Mouse (Mus musculus) T-helper 1 cell (primary cell): ENCODE measurements around the gene Ect2l.

Source experiments
- in situ Hi-C: fragments of 300-600 bp; cut with MboI, MseI; formaldehyde crosslinking; loops from one replicate; pipeline ENCODE4 v1.15.1; 2025; ENCODE audit warnings: high pct_unique_total_duplicates

The Ect2l gene

DNA sequence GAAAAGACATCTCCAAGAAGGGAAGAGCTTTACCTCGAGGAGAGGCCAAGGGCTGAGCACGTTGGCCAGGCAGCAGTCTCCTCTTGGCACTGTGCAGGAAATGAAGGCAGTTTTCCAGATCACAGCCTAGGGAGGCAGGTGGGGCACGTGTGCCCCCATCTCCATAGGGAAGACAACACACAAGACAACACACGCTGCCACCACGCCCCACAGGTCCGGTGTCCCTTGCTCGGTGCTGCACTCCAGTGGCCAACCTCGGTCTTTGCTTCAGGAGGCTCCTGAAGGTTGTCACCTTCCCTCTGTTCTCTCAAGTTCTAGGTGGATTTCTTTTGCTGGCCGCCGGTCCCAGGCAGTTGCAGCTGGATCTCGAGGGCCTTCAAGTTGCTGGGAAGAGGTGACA is at the start of gene Ect2l:
Gene Ect2l (minus strand): TSS at position 165 of the 400 bp plus-strand sequence.
- in situ Hi-C loops, result loop anchor here (10.0 kb wide), 1 partner anchor 466 kb away; no protein-coding TSS in a partner anchor

DNA sequence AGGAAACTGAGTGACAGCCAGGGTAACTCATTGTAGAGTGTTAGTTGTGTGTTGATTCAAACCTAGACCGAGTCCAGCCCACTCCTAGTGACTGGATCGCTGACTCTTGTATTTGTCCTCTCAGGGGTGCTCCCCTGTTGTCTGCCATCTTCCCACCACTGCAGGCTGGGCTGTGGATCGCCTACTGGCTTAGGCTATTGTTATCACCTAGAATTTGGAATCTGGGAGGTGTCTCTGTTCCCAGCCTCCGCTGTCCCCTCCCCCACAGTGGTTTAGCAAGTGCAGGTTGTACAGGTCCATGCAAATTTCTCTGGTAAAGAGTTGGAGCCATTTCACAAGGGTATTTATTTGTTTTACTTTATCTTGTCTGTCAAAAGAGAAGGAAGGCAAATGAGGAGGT is 40.7 kb upstream of the Ect2l start:
- in situ Hi-C loops, result no loop called here

DNA sequence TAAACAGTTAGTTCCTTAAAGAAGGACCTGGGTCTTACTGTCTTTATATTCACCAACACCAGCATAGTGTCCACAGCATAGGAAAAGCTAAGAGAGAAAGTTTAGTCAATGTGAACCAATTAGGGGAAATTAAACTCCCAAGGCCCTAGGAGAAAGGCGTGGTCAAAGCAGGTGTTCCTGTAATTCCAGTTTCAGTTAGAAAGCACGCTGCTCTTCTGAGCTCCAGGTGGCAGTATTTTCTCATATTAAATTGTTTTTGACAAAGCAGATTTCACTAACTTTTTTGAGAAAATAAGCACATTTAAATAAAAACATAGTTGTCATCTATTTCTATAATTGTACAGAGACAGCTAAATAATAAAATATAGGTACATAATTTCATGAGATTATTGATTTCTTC is 32.9 kb upstream of the Ect2l start:
- in situ Hi-C loops, result no loop called here

DNA sequence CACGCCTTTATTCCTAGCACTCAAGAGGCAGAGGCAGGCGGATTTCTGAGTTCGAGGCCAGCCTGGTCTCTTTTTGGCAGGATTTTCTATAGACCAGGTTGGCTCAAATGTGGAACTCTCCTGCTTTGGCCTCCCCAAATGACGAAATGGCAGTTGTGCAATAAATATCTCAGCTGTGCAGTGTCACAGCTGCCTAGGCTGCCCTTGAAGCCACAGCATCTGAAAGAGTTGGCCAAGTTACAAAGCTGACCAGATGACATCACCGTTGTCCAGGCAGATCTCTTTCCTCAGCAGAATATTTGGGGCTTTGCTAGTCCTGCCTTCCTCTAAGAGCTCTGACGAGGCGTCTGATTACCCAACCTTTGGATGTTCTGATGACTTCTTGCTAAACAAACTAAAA is 26.5 kb upstream of the Ect2l start:
- in situ Hi-C loops, result no loop called here

DNA sequence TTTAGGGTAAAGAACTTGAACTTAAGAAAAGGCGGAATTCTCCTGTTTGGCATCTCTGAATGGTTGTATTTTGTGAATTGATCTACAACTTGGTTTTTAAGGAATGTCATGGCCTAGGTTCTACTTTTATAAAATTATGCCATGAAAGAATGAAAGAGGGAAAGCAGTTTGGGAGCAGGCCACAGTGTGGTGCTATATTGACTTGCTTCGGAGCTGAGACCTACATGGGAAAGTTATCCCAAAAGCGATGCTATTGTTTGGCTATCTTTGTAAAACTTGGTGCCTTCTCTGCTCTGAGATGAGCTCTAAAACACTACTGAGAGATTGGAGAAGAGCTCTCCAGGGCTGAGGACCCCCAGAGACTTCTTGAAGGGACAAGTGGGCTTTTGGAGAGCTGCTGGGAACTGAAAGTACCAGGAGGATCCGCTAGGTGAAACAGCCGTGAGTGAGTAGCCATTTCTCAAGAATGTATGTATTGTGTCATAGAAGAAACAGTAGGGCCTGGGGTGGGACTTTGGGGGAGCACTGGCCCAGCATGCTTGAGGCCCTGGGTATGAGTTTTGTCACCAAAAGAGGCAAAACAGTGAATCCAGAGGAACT is 25.7 kb upstream of the Ect2l start:
- in situ Hi-C loops, result no loop called here

DNA sequence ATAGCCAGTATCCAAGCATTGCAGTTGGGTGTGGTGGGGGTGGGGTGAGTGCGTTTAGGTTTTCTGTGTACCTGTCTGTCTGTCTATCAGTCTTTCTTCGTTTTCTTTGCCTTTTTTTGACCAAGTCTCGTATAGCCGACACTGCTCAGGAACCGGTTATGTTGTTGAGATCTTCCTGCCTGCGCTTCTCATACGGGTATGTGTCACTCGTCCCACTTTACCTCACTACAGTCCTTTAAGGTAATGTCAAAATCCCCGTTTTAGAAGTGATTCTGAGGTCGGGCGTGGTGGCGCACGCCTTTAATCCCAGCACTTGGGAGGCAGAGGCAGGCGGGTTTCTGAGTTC is 24.7 kb upstream of the Ect2l start:
- in situ Hi-C loops, result no loop called here

DNA sequence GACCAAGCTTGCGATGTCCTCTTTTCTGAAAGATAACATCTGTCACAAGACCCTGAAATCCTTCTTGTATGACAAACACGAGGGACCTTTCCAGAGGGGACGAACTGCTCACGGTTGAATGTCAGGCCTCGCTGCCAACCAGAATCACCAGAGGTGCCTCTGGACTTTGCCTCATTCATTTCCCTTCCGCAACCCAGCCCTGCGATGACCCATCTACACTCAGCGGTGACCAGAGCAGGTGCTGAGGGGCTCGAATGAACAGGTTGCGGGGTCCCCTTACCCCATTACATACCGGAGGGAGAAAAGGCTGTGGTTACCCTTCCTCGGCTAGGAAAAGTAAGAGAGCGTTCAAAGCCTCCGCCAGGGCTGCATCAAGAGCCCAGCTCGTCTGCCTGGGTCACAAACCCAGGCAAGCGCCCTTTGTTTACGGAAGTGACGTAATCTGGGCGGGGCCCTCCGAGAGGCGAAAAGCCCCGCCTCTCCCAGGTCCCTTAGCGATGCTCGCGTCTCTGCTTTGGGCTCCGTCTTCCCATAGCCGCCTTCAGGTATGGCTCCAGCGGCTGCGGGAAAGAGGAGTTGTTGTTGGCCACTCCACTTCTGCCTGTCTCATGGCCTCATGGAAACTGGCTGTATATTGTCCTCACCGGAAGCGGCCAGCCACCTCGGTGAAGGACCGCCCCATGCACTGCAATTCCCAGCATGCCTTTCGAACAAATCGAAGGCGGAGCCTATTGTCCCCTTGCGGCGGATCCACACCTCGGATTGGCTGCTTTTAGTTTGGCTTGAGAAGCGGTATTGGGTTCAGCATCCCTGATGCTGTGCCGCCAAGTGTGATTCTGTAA is 24.1 kb upstream of the Ect2l start, which contains the start of gene Ccdc28a:
Gene Ccdc28a (minus strand): TSS at position 439 of the 842 bp plus-strand sequence.
- in situ Hi-C loops, result no loop called here

DNA sequence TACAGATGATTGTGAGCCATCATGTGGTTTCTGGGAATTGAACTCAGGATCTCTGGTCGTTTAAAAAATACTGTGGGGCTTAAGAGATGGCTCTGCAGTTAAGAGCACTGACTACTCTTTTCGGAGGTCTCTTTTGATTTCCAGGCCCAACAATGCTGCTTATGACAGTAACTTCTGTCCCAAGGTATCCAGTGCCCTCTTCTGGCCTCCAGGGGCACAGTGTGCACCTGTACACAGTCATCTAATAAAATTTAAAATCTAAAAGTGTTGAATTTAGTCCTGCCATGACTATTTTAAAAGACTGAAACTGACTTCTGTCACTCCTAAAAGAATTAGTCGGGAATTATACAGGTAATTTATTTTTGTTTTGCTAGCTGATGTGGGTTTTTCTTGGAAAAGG is 23.2 kb upstream of the Ect2l start:
- in situ Hi-C loops, result no loop called here

DNA sequence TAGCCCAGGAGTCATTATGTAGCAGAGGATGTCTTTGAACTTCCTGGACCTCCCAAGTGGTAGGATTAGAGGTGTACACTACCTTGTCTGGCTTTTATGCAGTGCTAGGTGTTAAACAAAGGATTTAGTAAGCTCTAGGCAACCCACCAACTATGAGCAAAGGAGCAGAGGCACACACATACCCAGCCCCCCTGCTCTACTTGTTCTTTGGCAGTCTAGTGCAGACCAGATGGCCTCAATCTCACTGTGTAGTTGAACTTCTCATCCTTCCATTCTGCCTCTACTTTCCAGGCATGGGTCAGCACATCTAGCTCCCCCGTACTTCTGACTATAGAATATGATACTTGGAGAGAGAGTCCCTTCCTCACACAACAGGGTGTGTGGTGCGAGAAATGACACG is 13.7 kb upstream of the Ect2l start:
- in situ Hi-C loops, result no loop called here

DNA sequence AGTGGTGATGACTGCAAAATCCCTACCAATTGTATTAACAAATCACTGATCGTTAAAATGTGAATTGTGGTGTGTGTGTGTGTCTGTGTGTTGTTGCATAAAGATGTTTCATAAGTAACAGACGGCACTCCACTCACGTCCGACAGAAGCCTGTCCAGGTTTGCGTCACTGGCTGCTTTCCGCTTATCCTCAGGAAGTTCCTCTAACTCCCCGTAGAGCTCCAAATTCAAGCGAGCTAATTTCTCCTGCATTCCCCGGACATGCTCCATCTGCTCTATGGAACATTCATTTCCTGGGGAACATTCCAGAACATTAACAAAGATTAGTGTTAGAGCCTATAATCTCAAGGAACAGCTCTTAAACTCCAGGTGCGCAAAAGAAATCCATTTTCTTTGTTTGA is 8.7 kb upstream of the Ect2l start:
- in situ Hi-C loops, result loop anchor here (10.0 kb wide), 1 partner anchor 475 kb away; no protein-coding TSS in a partner anchor

DNA sequence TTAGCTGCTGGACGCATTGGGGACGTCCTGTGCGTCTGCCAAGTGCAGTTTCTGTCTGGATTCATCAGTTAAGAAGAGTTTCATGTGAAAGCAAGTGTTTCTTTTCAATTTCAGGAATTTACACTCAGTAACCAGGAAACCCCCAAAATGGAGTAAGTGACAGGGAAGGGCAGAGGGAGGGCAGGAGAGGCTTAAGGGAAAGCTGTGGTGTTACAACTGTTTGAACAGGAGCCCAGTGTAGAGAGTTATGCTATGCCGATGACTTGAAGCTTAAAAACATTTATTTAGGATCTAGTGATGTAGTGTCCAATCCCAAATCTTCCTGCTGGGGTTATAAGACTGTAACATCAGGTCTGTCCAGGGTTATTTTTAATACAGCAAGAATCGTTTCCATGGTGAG is 3.4 kb upstream of the Ect2l start:
- in situ Hi-C loops, result loop anchor here (10.0 kb wide), 1 partner anchor 469 kb away; no protein-coding TSS in a partner anchor

DNA sequence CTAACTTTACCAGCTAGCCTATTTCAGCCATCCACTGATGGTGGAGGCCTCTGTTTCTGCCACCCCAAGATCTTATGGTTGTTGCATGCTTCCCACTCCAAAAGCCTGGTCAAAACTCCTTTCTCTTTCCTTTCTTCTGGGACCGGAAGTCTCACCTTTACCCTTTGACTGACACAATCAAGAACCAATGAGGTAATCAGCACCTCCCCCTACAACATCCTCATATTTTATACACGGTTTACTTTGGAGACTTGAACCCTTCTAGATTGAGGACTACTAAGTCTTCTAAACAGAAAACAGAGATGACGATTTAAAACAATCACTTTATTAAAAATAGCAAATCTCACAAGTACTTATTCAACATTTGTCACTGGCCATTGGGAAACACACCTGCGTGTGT is 2.7 kb upstream of the Ect2l start:
- in situ Hi-C loops, result loop anchor here (10.0 kb wide), 1 partner anchor 469 kb away; no protein-coding TSS in a partner anchor

DNA sequence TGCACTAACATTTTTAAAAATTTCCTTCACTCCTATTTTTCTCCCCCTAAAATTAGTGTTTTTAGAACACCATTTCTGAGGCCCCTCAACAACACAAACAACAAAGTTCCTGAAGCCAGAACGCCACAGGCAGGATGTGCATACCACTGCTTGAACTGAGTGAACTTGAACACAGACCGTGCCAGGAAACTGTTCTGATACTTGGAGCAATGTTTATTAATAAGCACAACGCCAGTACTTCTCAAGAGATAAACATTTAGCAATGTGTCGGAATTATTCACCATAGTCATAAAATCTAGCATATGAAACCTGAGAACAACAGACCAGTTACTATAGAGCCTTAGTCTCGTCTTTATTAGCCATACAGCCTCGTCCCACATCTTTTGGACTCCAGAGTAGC is 571 bp downstream of the Ect2l start:
- in situ Hi-C loops, result loop anchor here (10.0 kb wide), 1 partner anchor 465 kb away; no protein-coding TSS in a partner anchor

DNA sequence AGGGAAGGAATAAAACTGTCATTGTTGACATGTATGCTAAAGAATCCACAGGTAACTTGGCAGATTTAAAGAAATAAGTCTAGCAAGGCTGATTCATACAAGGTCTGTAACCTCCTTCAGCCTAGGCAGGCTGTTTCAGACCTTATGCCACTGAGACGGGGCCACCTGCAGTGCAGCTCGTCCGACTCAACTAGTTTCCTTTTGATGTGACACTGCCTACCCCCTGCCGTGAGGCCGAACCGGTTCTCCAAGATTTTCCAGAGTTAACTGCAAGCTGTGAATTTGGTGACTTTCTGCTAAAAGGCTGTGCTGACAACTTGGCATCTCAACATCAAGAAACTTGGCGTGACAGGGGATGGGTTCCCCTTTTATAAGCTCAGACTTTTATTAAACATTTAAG is 6.6 kb downstream of the Ect2l start:
- in situ Hi-C loops, result no loop called here

DNA sequence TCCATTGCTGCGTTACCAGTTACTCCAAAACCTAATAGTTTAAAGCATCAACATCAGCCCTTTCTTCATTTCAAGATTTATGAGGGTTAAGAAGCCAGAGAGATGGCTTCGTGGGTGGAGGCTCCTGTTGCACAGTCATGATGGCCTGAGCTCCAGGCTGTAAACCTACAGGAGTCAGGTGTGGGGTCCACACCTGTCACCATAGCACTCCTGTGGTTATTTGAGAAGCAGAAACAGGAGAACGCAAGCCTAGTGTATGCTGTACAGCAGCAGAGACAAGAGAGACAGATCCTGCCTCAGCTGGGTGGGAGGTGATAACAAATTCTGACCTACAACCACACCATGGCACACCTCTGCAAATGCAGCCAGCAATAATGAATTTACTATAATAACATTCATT is 8.3 kb downstream of the Ect2l start:
- in situ Hi-C loops, result no loop called here

DNA sequence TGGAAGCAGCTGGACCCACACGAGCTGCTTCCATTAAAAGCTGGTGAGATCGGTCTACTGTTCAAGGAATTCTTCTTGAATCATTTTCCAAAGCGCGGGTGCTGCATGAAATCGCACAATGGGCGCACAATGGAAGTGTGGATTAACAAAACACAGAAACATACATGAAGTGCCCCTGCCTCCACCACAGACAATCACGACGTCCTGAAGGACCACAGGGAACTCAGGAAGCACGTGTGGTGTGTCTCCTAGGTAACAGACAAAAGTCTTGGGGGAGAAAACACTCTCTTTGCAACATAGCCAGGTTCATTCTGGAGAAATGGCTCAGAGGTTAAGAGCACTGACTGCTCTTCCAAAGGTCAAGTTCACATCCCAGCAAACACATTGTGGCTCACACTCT is 10.0 kb downstream of the Ect2l start:
- in situ Hi-C loops, result no loop called here

DNA sequence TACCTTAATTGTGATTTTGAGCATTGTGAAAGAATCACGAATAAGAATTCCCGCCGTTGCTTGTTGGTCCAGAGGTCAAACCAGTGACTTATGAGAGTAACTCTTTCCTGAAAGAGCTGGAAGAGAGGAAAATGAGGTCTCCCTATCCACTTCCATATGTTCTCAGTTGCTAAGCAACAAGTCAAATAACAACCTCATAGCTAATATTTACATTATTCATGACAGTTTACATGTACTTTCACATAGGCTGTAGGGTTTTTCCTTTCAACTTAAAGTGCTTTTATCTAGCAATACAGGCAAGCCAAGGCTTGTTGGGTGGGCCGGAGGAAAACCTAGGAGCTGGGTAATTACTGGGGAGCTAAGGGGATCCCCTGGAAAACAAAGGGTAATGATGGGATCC is 10.8 kb downstream of the Ect2l start:
- in situ Hi-C loops, result no loop called here

DNA sequence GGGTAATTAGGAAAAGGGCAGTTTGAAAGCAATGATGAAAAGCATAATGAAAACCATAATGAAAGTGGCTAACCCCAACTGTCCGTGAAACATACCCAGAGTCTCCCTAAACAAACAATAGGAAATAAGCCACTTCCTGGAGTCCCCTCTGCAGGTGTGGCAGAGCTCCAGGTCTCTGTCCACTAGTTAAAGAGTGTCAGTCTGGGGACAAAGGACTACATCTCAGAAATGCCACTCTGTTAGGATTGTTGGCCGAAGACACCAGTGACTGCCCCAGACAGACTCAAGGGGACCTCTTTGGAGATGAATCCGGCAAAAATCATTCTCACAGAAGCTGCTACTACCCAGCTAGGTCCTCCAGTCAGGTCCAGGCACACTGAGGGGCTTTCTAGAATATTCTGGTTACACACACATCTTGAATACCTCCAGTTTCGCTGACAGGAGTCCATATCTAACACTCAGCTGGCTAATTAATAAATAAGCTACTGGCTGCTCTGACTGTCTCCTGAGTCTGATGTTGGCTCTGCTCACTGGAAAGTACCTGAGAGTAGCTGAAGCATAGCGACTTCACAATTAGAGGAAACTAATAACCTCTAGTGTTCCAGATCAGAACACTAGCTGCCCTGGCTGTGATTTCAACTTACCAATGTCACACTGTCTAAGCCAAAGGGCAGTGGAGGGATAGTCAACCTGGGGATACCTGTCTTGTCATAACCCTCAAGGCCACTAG is 12.2 kb downstream of the Ect2l start:
- in situ Hi-C loops, result no loop called here

DNA sequence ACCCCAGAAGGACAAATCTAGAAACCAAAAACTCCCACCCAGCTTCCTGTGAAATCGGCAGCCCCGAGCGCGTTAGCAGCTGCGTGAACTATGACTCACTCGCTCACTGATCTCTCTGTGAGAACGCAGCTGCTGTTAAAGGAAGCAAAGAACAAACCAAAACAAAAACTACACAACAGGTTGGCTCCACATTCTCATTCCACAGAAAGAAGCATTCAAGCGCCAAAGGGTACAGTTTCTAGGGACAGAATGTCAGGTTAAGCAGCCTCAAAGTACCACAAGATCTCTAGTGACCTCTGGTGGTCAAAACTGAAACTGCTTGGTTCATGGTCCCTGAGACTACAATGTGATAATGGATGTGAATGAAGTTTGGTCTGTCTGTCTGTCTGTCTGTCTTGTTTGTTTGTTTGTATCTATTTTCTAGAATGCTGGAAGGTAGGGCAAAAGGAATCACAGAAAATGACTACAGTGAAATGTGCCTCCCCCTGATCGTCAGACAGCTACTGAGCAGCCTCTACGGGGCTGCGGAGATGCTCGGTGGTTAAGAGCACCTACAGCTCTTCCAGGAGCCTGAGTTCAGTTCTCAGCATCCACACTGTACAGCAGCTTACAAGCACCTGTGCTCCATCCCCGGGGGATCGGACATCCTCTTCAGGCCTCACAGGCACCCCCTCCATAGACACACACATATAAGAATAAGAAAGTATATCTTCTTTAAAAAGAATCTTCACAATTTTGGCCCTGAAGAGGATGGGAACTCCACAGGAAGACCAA is 13.3 kb downstream of the Ect2l start:
- in situ Hi-C loops, result no loop called here

DNA sequence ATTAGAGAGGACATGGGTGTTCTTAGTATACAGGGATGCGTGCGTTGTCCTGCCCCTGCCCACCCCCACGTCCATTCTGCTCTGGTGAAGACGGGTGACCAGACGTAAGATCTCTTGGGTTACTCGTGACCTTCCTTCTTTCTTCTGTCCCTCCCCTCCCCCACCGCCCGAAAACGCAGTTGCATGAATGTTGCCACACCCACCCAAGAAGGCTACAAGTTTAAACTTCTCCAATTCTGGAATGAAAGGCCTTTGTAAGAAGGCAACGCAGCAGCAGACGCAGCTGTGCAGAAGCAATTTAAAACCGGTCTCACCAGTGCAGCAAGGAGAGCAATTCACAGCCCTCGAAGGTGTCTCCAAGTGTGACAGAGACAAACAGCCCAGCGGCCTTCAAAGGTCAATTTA is 16.0 kb downstream of the Ect2l start:
- in situ Hi-C loops, result loop anchor here (5.0 kb wide), 1 partner anchor 142 kb away; no protein-coding TSS in a partner anchor

DNA sequence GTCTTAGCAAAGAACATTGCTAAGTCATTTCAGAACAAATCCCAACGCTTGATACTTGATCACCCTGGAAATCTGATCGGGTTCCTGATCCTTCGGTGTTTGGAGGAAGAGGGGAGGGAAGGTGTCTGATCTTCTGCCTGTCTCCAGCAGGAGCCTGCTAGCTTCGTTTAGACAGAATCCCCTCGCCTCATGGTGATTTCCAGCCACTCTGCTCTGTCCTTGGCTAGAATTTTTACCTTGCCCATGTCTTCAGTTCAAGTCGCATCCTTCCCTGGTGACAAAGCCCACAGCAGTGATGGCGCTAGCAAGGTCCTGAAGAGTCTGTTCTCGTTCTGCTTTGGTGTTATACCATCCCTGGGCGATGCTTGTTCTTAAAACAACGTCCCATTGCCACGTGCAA is 16.5 kb downstream of the Ect2l start:
- in situ Hi-C loops, result loop anchor here (5.0 kb wide), 1 partner anchor 142 kb away; no protein-coding TSS in a partner anchor
